Mouse (Mus musculus): ENCODE data around the gene Zfp831.

Zfp831 gene

GRCm38 (mm10) chr2:174652864-174653263, 9.5 kb downstream of the Zfp831 start:
- DNase-seq (ENCODE audit: low spot score in 2 of 2): no peak

- no peak for DNase-seq (ENCODE audit: low spot score in 2 of 2)
These were observed 12.0 kb downstream of the Zfp831 start for GRCm38 (mm10) chr2:174655341-174655740.

- peak; percentile 47 to 77 for DNase-seq (ENCODE audit: low spot score in 2 of 2)
These were observed 15.0 kb downstream of the Zfp831 start for GRCm38 (mm10) chr2:174658229-174658844.

- DNase-seq (ENCODE audit: low spot score in 2 of 2): no peak
These were observed 16.5 kb downstream of the Zfp831 start for GRCm38 (mm10) chr2:174659874-174660273.

GRCm38 (mm10) chr2:174660321-174660720, 17.0 kb downstream of the Zfp831 start:
- no peak for DNase-seq (ENCODE audit: low spot score in 2 of 2)

- DNase-seq (ENCODE audit: low spot score in 2 of 2): no peak
These were observed 18.3 kb downstream of the Zfp831 start for GRCm38 (mm10) chr2:174661436-174662171.

- no peak for DNase-seq (ENCODE audit: low spot score in 2 of 2)
These were observed 19.3 kb downstream of the Zfp831 start for GRCm38 (mm10) chr2:174662593-174662992.

- DNase-seq (ENCODE audit: low spot score in 2 of 2): no peak
These were observed 22.1 kb downstream of the Zfp831 start for GRCm38 (mm10) chr2:174665404-174665803.

- no peak for DNase-seq (ENCODE audit: low spot score in 2 of 2)
These were observed 25.5 kb downstream of the Zfp831 start for GRCm38 (mm10) chr2:174668806-174669205.

GRCm38 (mm10) chr2:174672506-174673190, 29.3 kb downstream of the Zfp831 start:
- DNase-seq (ENCODE audit: low spot score in 2 of 2): peak; percentile 55 to 82

GRCm38 (mm10) chr2:174673592-174674286, 30.4 kb downstream of the Zfp831 start:
- peak; percentile 83 to 93 for DNase-seq (ENCODE audit: low spot score in 2 of 2)

- DNase-seq (ENCODE audit: low spot score in 2 of 2): no peak
These were observed 31.1 kb downstream of the Zfp831 start for GRCm38 (mm10) chr2:174674287-174675045.

- DNase-seq (ENCODE audit: low spot score in 2 of 2): peak; percentile 72 to 89
These were observed 32.3 kb downstream of the Zfp831 start for GRCm38 (mm10) chr2:174675642-174676041.

- no peak for DNase-seq (ENCODE audit: low spot score in 2 of 2)
These were observed 58.0 kb downstream of the Zfp831 start for GRCm38 (mm10) chr2:174701351-174701750.

GRCm38 (mm10) chr2:174707101-174707500, 63.8 kb downstream of the Zfp831 start:
- DNase-seq (ENCODE audit: low spot score in 2 of 2): no peak

GRCm38 (mm10) chr2:174708587-174708986, 65.3 kb downstream of the Zfp831 start:
- no peak for DNase-seq (ENCODE audit: low spot score in 2 of 2)

GRCm38 (mm10) chr2:174710185-174710584, 66.9 kb downstream of the Zfp831 start:
- no peak for DNase-seq (ENCODE audit: low spot score in 2 of 2)

- DNase-seq (ENCODE audit: low spot score in 2 of 2): no peak
These were observed 68.7 kb downstream of the Zfp831 start for GRCm38 (mm10) chr2:174712043-174712442.

GRCm38 (mm10) chr2:174715938-174716337, 72.6 kb downstream of the Zfp831 start:
- DNase-seq (ENCODE audit: low spot score in 2 of 2): no peak

GRCm38 (mm10) chr2:174717857-174718256, 74.5 kb downstream of the Zfp831 start:
- no peak for DNase-seq (ENCODE audit: low spot score in 2 of 2)

- no peak for DNase-seq (ENCODE audit: low spot score in 2 of 2)
These were observed 83.9 kb downstream of the Zfp831 start for GRCm38 (mm10) chr2:174727114-174727823.
